ENCODE assay signal across 12 mouse cellular contexts in genomic region chr16:11636196-11636733, GRCm38 (mm10).
DNase-seq lines count a peak whose midpoint lies in the region; ATAC-seq lines count a peak whose summit lies in the region.
"Had no signal": no experiment of that assay in that cellular context is flagged by ENCODE, and none has a peak within 500 bp of the region (broad histone marks: within the 10 kb centered on the region; RNA-seq: fewer than 3 reads in every experiment).

No protein-coding gene starts in this region.

- no peak for DNase-seq in hindbrain, embryonic 11.5 days (ENCODE audit: low spot score)
- DNase-seq in kidney, postnatal 10 days: peak; percentile 35
- no peak for DNase-seq in kidney, adult 18-20 months
- DNase-seq in midbrain, embryonic 11.5 days (ENCODE audit: low spot score, missing footprints): no peak
- no peak for DNase-seq in right cerebral cortex, postnatal 25 days
- DNase-seq: cerebellum, postnatal 14 days; thymus, postnatal 14 days had no signal

- H3K9ac ChIP-seq in hindbrain, embryonic 11.5 days (ENCODE audit: low read depth, low read length): no peak overlapping the region
- no peak overlapping the region for H3K9ac ChIP-seq in hindbrain, embryonic 12.5 days
- no peak overlapping the region for H3K9ac ChIP-seq in midbrain, embryonic 12.5 days (replicated peaks)
- H3K9ac ChIP-seq in midbrain, embryonic 11.5 days (ENCODE audit: low read length): no peak overlapping the region
- H3K9ac ChIP-seq in neural tube, embryonic 15.5 days (replicated peaks): no peak overlapping the region
- H3K9ac ChIP-seq: midbrain, embryonic 15.5 days had no signal

- no peak overlapping the region for H3K4me3 ChIP-seq in hindbrain, embryonic 11.5 days (ENCODE audit: low read depth, low read length)
- no peak overlapping the region for H3K4me3 ChIP-seq in hindbrain, embryonic 12.5 days
- H3K4me3 ChIP-seq in midbrain, embryonic 12.5 days: no peak overlapping the region
- H3K4me3 ChIP-seq in midbrain, embryonic 11.5 days (ENCODE audit: low read depth, low read length): no peak overlapping the region
- H3K4me3 ChIP-seq in neural tube, embryonic 15.5 days (replicated peaks): no peak overlapping the region
- H3K4me3 ChIP-seq: midbrain, embryonic 15.5 days had no signal

- H3K27me3 ChIP-seq in hindbrain, embryonic 11.5 days (ENCODE audit: control insufficient read depth, insufficient read depth, low read length): no peaks in the 10 kb centered on the region
- no peaks in the 10 kb centered on the region for H3K27me3 ChIP-seq in hindbrain, embryonic 12.5 days
- no peaks in the 10 kb centered on the region for H3K27me3 ChIP-seq in midbrain, embryonic 12.5 days
- H3K27me3 ChIP-seq in midbrain, embryonic 11.5 days (ENCODE audit: control insufficient read depth, insufficient read depth, low read length): no peaks in the 10 kb centered on the region
- no peaks in the 10 kb centered on the region for H3K27me3 ChIP-seq in neural tube, embryonic 15.5 days (replicated peaks)
- H3K27me3 ChIP-seq: midbrain, embryonic 15.5 days had no signal

- no peaks in the 10 kb centered on the region for H3K36me3 ChIP-seq in hindbrain, embryonic 11.5 days (ENCODE audit: control insufficient read depth, insufficient read depth, low read length)
- H3K36me3 ChIP-seq in hindbrain, embryonic 12.5 days: 0 out of 2 replicates have a peak, but pooled peaks cover 4% of the 10 kb centered on the region
- no peaks in the 10 kb centered on the region for H3K36me3 ChIP-seq in midbrain, embryonic 12.5 days
- no peaks in the 10 kb centered on the region for H3K36me3 ChIP-seq in midbrain, embryonic 11.5 days (ENCODE audit: control insufficient read depth, insufficient read depth, low read length)
- H3K36me3 ChIP-seq in neural tube, embryonic 15.5 days: no peaks in the 10 kb centered on the region
- H3K36me3 ChIP-seq: midbrain, embryonic 15.5 days had no signal

- WGBS in hindbrain, embryonic 11.5 days: 76% methylated on average over 7 of the region's 7 CpGs
- WGBS in hindbrain, embryonic 12.5 days: 81% methylated on average over 7 of the region's 7 CpGs
- 76% methylated on average over 7 of the region's 7 CpGs for WGBS in midbrain, embryonic 12.5 days
- WGBS in midbrain, embryonic 11.5 days: 75% methylated on average over 7 of the region's 7 CpGs
- WGBS in neural tube, embryonic 15.5 days: 80% methylated on average over 7 of the region's 7 CpGs

- H3K4me1 ChIP-seq in hindbrain, embryonic 11.5 days (replicated peaks; ENCODE audit: control insufficient read depth, insufficient read depth, low read length): no peaks in the 10 kb centered on the region
- H3K4me1 ChIP-seq in hindbrain, embryonic 12.5 days: peaks cover 14% of the 10 kb centered on the region
- H3K4me1 ChIP-seq in midbrain, embryonic 12.5 days: peaks cover 15% of the 10 kb centered on the region
- peaks cover 9% of the 10 kb centered on the region for H3K4me1 ChIP-seq in midbrain, embryonic 11.5 days (ENCODE audit: control insufficient read depth, insufficient read depth, low read length)
- H3K4me1 ChIP-seq in neural tube, embryonic 15.5 days: peaks cover 17% of the 10 kb centered on the region

- H3K9me3 ChIP-seq in hindbrain, embryonic 11.5 days (ENCODE audit: control insufficient read depth, low read length): no peaks in the 10 kb centered on the region
- H3K9me3 ChIP-seq in hindbrain, embryonic 12.5 days (replicated peaks): no peaks in the 10 kb centered on the region
- no peaks in the 10 kb centered on the region for H3K9me3 ChIP-seq in midbrain, embryonic 12.5 days
- no peaks in the 10 kb centered on the region for H3K9me3 ChIP-seq in midbrain, embryonic 11.5 days (ENCODE audit: control insufficient read depth, low read length)
- no peaks in the 10 kb centered on the region for H3K9me3 ChIP-seq in neural tube, embryonic 15.5 days (replicated peaks)
- H3K9me3 ChIP-seq: midbrain, embryonic 15.5 days had no signal

- H3K4me2 ChIP-seq in hindbrain, embryonic 11.5 days (replicated peaks; ENCODE audit: low read depth, low read length): no peak overlapping the region
- no peak overlapping the region for H3K4me2 ChIP-seq in hindbrain, embryonic 12.5 days (replicated peaks)
- H3K4me2 ChIP-seq in midbrain, embryonic 12.5 days (replicated peaks): no peak overlapping the region
- H3K4me2 ChIP-seq in midbrain, embryonic 11.5 days: no peak overlapping the region
- H3K4me2 ChIP-seq in neural tube, embryonic 15.5 days: no peak overlapping the region
- H3K4me2 ChIP-seq: liver, embryonic 11.5 days; midbrain, embryonic 15.5 days had no signal

- H3K27ac ChIP-seq in hindbrain, embryonic 11.5 days (ENCODE audit: low read depth, low read length): 0 out of 2 replicates have a peak overlapping the region, but pooled peaks have one; percentile 9
- no peak overlapping the region for H3K27ac ChIP-seq in hindbrain, embryonic 12.5 days
- 0 out of 2 replicates have a peak overlapping the region, but pooled peaks have one; percentile 30 for H3K27ac ChIP-seq in midbrain, embryonic 12.5 days (replicated peaks)
- H3K27ac ChIP-seq in midbrain, embryonic 11.5 days (ENCODE audit: low read depth, low read length): no peak overlapping the region
- peak overlapping the region; percentile 51 for H3K27ac ChIP-seq in neural tube, embryonic 15.5 days (replicated peaks)

- no peak for ATAC-seq in hindbrain, embryonic 11.5 days (ENCODE audit: low FRiP score)
- no peak for ATAC-seq in hindbrain, embryonic 12.5 days (ENCODE audit: low FRiP score)
- ATAC-seq in midbrain, embryonic 12.5 days (ENCODE audit: low FRiP score, low read depth): no peak
- ATAC-seq in midbrain, embryonic 11.5 days (ENCODE audit: low FRiP score): no peak
- ATAC-seq in neural tube, embryonic 15.5 days (ENCODE audit: low FRiP score): no peak

Comparison
In these comparisons a context has a peak if more than half of its experiments do, and no peak if none do; other contexts are left out.
1. H3K27ac ChIP-seq: peak in hindbrain, embryonic 11.5 days (single experiment), midbrain, embryonic 12.5 days (single experiment) and neural tube, embryonic 15.5 days (single experiment); none in hindbrain, embryonic 12.5 days (single experiment) and midbrain, embryonic 11.5 days (single experiment).